Mouse (Mus musculus): Measurements from ENCODE around the gene Pla2g6. TPM values are rescaled to one million over a fixed set of nuclear protein-coding genes. Genes with fewer than 3 reads are reported as not detected.

The Pla2g6 gene
- total and polyA plus RNA-seq, 2 experiments from 2014 or later, result 15.2 to 28.8 TPM

- ATAC-seq, result no peak
- Histone ChIP-seq H3K27me3 (ENCODE audit: insufficient read depth, low read length) (no peaks in the 10 kb centered on the region), H3K36me3 (ENCODE audit: insufficient read depth, low read length) (no peaks in the 10 kb centered on the region), H3K4me1 (ENCODE audit: insufficient read depth, low read length) (no peaks in the 10 kb centered on the region), H3K9me3 (ENCODE audit: low read length) (no peaks in the 10 kb centered on the region), H3K9ac (replicated peaks; ENCODE audit: low read length) (no peak overlapping the region), H3K4me2 (ENCODE audit: low read depth, low read length) (no peak overlapping the region), H3K4me3 (ENCODE audit: low read length) (no peak overlapping the region), H3K27ac (no peak overlapping the region)
- no peak for DNase-seq (ENCODE audit: low spot score)
- no peak for TF ChIP-seq CTCF (IDR thresholded peaks at IDR 0.05; ENCODE audit: low read depth)
- WGBS, result 74% methylated on average over 23 of the region's 23 CpGs
Measured at GRCm38 (mm10) chr15:79306043-79306637, 22.1 kb downstream of the Pla2g6 start.

- DNase-seq (ENCODE audit: low spot score) (no peak), ATAC-seq (no peak)
- Histone ChIP-seq H3K9me3 (ENCODE audit: low read length) (no peaks in the 10 kb centered on the region), H3K4me3 (ENCODE audit: low read length) (no peak overlapping the region), H3K27ac (no peak overlapping the region), H3K36me3 (ENCODE audit: insufficient read depth, low read length) (no peaks in the 10 kb centered on the region), H3K9ac (replicated peaks; ENCODE audit: low read length) (no peak overlapping the region), H3K4me2 (ENCODE audit: low read depth, low read length) (no peak overlapping the region), H3K4me1 (ENCODE audit: insufficient read depth, low read length) (no peaks in the 10 kb centered on the region), H3K27me3 (ENCODE audit: insufficient read depth, low read length) (no peaks in the 10 kb centered on the region)
- 72% methylated on average over 3 of the region's 5 CpGs for WGBS
- TF ChIP-seq CTCF (IDR thresholded peaks at IDR 0.05; ENCODE audit: low read depth), result no peak
Measured at GRCm38 (mm10) chr15:79304832-79305231, 23.4 kb downstream of the Pla2g6 start.

GRCm38 (mm10) chr15:79303725-79304124 is 24.5 kb downstream of the Pla2g6 start:
- TF ChIP-seq CTCF (IDR thresholded peaks at IDR 0.05; ENCODE audit: low read depth), result no peak
- DNase-seq (ENCODE audit: low spot score), result no peak
- no peak for ATAC-seq
- Histone ChIP-seq H3K36me3 (ENCODE audit: insufficient read depth, low read length) (no peaks in the 10 kb centered on the region), H3K4me2 (ENCODE audit: low read depth, low read length) (no peak overlapping the region), H3K4me3 (ENCODE audit: low read length) (no peak overlapping the region), H3K27ac (no peak overlapping the region), H3K9ac (replicated peaks; ENCODE audit: low read length) (no peak overlapping the region), H3K27me3 (ENCODE audit: insufficient read depth, low read length) (no peaks in the 10 kb centered on the region), H3K4me1 (ENCODE audit: insufficient read depth, low read length) (no peaks in the 10 kb centered on the region), H3K9me3 (ENCODE audit: low read length) (no peaks in the 10 kb centered on the region)
- 85% methylated on average over 8 of the region's 8 CpGs for WGBS

DNA sequence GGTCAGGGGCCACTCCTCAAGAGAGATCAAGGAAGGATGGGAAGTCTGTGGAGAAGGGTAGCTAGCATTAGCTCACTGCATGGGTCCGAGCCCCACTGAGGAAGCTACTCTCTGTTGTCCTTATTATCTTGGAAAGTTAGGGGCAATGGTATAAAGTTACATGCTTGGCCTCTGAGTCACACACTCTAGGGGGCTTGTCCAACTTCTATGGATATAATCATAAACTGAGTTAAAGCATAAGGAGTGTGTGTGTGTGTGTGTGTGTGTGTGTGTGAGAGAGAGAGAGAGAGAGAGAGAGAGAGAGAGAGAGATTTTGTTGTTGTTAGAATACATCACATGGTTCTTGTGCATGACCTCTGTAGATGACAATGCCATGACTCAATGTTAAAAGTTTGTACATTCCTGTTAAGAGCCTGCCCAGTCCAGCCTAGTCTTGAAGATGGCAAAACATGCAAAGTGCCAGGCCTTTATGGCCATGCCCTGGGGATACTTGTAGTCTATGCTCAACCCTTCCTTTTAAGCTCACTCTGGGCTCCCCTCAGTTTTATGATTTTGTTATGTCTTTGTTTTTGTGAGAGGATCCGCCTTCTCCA is 28.5 kb downstream of the Pla2g6 start:
- no peak overlapping the region for H3K27ac ChIP-seq

DNA sequence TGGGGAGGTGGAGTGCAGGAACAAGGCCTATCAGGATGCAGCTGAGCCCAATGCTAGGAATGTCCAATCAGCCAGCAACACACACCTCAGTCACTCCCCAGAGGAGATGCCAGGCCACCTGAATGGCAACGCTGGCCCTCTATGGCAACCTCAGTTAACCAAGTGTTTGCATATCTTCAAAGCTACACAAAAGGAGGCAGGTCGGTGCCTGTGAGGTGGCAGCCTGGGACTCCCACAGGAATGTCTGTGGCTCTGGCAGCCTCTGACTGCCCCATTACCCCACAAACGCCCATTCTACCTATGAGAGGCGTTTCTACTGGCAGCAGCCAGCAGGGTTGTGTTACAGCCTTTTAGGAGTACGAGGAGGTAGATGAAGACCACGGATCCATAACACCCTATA is 29.6 kb downstream of the Pla2g6 start:
- H3K4me1 ChIP-seq (ENCODE audit: insufficient read depth, low read length), result no peaks in the 10 kb centered on the region
- no peak overlapping the region for H3K4me3 ChIP-seq (ENCODE audit: low read length)
- TF ChIP-seq CTCF (IDR thresholded peaks at IDR 0.05; ENCODE audit: low read depth), result no peak
- no peak for DNase-seq (ENCODE audit: low spot score)
- WGBS, result 81% methylated on average over 6 of the region's 6 CpGs
- no peak overlapping the region for H3K4me2 ChIP-seq (ENCODE audit: low read depth, low read length)
- no peak overlapping the region for H3K9ac ChIP-seq (replicated peaks; ENCODE audit: low read length)
- ATAC-seq, result no peak
- no peaks in the 10 kb centered on the region for H3K9me3 ChIP-seq (ENCODE audit: low read length)
- H3K27me3 ChIP-seq (ENCODE audit: insufficient read depth, low read length), result no peaks in the 10 kb centered on the region
- H3K36me3 ChIP-seq (ENCODE audit: insufficient read depth, low read length), result no peaks in the 10 kb centered on the region; the same call in 1 of the 2 replicates
- H3K27ac ChIP-seq, result no peak overlapping the region

More for the DNA sequence above, 28.5 kb downstream of the Pla2g6 start:
- Histone ChIP-seq H3K27me3 (ENCODE audit: insufficient read depth, low read length) (no peaks in the 10 kb centered on the region), H3K9ac (replicated peaks; ENCODE audit: low read length) (no peak overlapping the region), H3K4me1 (ENCODE audit: insufficient read depth, low read length) (no peaks in the 10 kb centered on the region), H3K4me2 (ENCODE audit: low read depth, low read length) (no peak overlapping the region), H3K36me3 (ENCODE audit: insufficient read depth, low read length) (no peaks in the 10 kb centered on the region; the same call in 1 of the 2 replicates), H3K9me3 (ENCODE audit: low read length) (no peaks in the 10 kb centered on the region), H3K4me3 (ENCODE audit: low read length) (no peak overlapping the region)
- DNase-seq (ENCODE audit: low spot score) (no peak), ATAC-seq (no peak)
- 86% methylated on average over 2 of the region's 2 CpGs for WGBS
- no peak for TF ChIP-seq CTCF (IDR thresholded peaks at IDR 0.05; ENCODE audit: low read depth)

- H3K27me3 ChIP-seq (ENCODE audit: insufficient read depth, low read length), result no peaks in the 10 kb centered on the region
- WGBS, result 91% methylated on average over 9 of the region's 9 CpGs
- no peaks in the 10 kb centered on the region for H3K36me3 ChIP-seq (ENCODE audit: insufficient read depth, low read length)
- H3K4me2 ChIP-seq (ENCODE audit: low read depth, low read length), result no peak overlapping the region
- no peak overlapping the region for H3K4me3 ChIP-seq (ENCODE audit: low read length)
- no peak overlapping the region for H3K27ac ChIP-seq
- H3K9ac ChIP-seq (replicated peaks; ENCODE audit: low read length), result no peak overlapping the region
- no peaks in the 10 kb centered on the region for H3K9me3 ChIP-seq (ENCODE audit: low read length)
- ATAC-seq (no peak), DNase-seq (ENCODE audit: low spot score) (no peak)
- no peak for TF ChIP-seq CTCF (IDR thresholded peaks at IDR 0.05; ENCODE audit: low read depth)
- H3K4me1 ChIP-seq (ENCODE audit: insufficient read depth, low read length), result no peaks in the 10 kb centered on the region
Measured at GRCm38 (mm10) chr15:79292779-79293178, 35.4 kb downstream of the Pla2g6 start.

DNA sequence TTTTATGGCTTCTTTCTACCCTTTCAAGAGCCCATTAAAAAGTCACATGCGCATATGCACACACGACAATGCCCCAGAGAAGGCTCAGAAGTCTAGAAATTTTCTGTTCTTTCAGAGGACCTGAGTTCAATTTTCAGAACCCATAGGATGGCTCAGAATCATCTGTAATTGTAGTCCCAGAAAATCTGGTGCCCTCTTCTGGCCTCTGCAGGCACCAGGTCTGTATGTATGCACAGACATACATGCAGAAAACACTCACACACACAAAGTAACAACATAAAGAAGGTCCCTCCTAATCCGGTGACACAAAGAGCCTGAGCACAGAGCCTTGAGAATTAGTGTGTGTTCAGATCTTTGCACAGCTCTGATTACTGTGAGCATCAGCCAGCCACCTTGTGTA is 37.9 kb downstream of the Pla2g6 start:
- H3K27me3 ChIP-seq (ENCODE audit: insufficient read depth, low read length), result no peaks in the 10 kb centered on the region
- H3K4me3 ChIP-seq (ENCODE audit: low read length), result no peak overlapping the region
- no peaks in the 10 kb centered on the region for H3K36me3 ChIP-seq (ENCODE audit: insufficient read depth, low read length)
- no peak for ATAC-seq
- DNase-seq (ENCODE audit: low spot score), result no peak
- no peak overlapping the region for H3K27ac ChIP-seq
- TF ChIP-seq CTCF (IDR thresholded peaks at IDR 0.05; ENCODE audit: low read depth), result peak; percentile 19; the same call in 1 of the 2 replicates
- H3K4me2 ChIP-seq (ENCODE audit: low read depth, low read length), result no peak overlapping the region
- no peaks in the 10 kb centered on the region for H3K4me1 ChIP-seq (ENCODE audit: insufficient read depth, low read length)
- WGBS, result 80% methylated on average over 3 of the region's 3 CpGs
- no peaks in the 10 kb centered on the region for H3K9me3 ChIP-seq (ENCODE audit: low read length)
- H3K9ac ChIP-seq (replicated peaks; ENCODE audit: low read length), result no peak overlapping the region

Measured in hindbrain, postnatal 0 days (tissue).